ENCODE assay signal across 23 mouse cellular contexts in the genomic region with DNA sequence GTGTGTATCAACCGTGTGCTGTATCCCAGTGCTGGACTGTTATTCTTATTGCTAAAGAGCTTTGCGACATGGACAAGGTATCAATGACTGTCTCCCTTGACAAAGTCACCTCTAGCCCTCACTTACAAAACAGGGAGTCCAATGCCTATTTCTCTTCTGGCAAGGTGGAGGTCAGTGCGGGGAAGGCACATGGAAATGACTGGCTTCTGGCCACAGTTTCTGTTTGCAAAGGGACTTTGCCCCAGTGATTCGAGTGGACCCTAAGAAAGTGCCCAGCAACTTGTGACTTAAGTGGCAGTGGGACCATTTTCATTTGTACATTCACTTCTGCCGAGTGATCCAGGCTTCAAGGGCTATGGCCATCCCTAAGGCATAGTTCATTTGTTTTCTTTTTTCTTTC. TPM values are rescaled to one million over a fixed set of nuclear protein-coding genes. Genes with fewer than 3 reads are reported as not detected.
DNase-seq lines count a peak whose midpoint lies in the region; ATAC-seq and TF ChIP-seq lines count a peak whose summit lies in the region.
"Had no signal": no experiment of that assay in that cellular context is flagged by ENCODE, and none has a peak within 500 bp of the region (broad histone marks: within the 10 kb centered on the region; RNA-seq: fewer than 3 reads in every experiment).

No protein-coding gene starts in this region.

- H3K27ac ChIP-seq in lung, postnatal 0 days (ENCODE audit: low read length) = no peak overlapping the region
- peak overlapping the region; percentile 47; the same call in 1 of the 2 replicates for H3K27ac ChIP-seq in liver, embryonic 13.5 days
- H3K27ac ChIP-seq: forebrain, embryonic 13.5 days; hindbrain, embryonic 14.5 days; limb, embryonic 13.5 days; midbrain, embryonic 12.5 days had no signal

- H3K27me3 ChIP-seq in lung, postnatal 0 days (replicated peaks; ENCODE audit: insufficient read depth, low read length) = no peaks in the 10 kb centered on the region
- H3K27me3 ChIP-seq in liver, embryonic 13.5 days = no peaks in the 10 kb centered on the region
- H3K27me3 ChIP-seq: forebrain, embryonic 13.5 days; intestine, embryonic 15.5 days; limb, embryonic 13.5 days; midbrain, embryonic 12.5 days; neural tube, embryonic 15.5 days had no signal

- H3K9ac ChIP-seq in lung, postnatal 0 days (replicated peaks; ENCODE audit: low read depth) = no peak overlapping the region
- no peak overlapping the region for H3K9ac ChIP-seq in liver, embryonic 13.5 days
- H3K9ac ChIP-seq: forebrain, embryonic 13.5 days; hindbrain, embryonic 14.5 days; intestine, embryonic 15.5 days; limb, embryonic 13.5 days; midbrain, embryonic 12.5 days; neural tube, embryonic 15.5 days had no signal

- H3K4me1 ChIP-seq in lung, postnatal 0 days (ENCODE audit: insufficient read depth, low read depth, low read length) = peaks cover 51% of the 10 kb centered on the region
- peaks cover 89% of the 10 kb centered on the region for H3K4me1 ChIP-seq in liver, embryonic 13.5 days (replicated peaks)

- peak; percentile 25 to 59 for DNase-seq in adrenal gland, adult (ENCODE audit: inconsistent age in 2 of 2, low spot score in 1 of 2)
- DNase-seq in adrenal gland, adult 18-20 months (ENCODE audit: low spot score in 2 of 2) = no peak
- DNase-seq in kidney, adult 11 months = peak; percentile 67
- no peak for DNase-seq in kidney, postnatal 4 days
- peak; percentile 24 for DNase-seq in lung, postnatal 0 days (ENCODE audit: low spot score)
- DNase-seq in lung, postnatal 14 days = no peak
- DNase-seq in liver, embryonic 13.5 days = no peak
- DNase-seq in layer of hippocampus, postnatal 36 days = no peak
- DNase-seq: adrenal gland, adult 8-10 months; cerebellum, adult 11 months; cerebellum, postnatal 14 days; embryo, embryonic 11 days; heart, postnatal 14 days; layer of hippocampus, adult 9-11 months; right cerebral cortex, postnatal 25 days had no signal

- H3K36me3 ChIP-seq in lung, postnatal 0 days (ENCODE audit: insufficient read depth, low read length) = no peaks in the 10 kb centered on the region
- H3K36me3 ChIP-seq in liver, embryonic 13.5 days = no peaks in the 10 kb centered on the region
- H3K36me3 ChIP-seq: intestine, embryonic 15.5 days; limb, embryonic 13.5 days; midbrain, embryonic 12.5 days; neural tube, embryonic 15.5 days had no signal

- no peak for TF ChIP-seq CTCF in lung, postnatal 0 days (IDR thresholded peaks at IDR 0.05)

- no peaks in the 10 kb centered on the region for H3K9me3 ChIP-seq in lung, postnatal 0 days (ENCODE audit: low read length)
- H3K9me3 ChIP-seq in liver, embryonic 13.5 days (replicated peaks) = no peaks in the 10 kb centered on the region
- H3K9me3 ChIP-seq: forebrain, embryonic 13.5 days; G1E; intestine, embryonic 15.5 days; limb, embryonic 13.5 days; midbrain, embryonic 12.5 days; neural tube, embryonic 15.5 days had no signal

- no peak overlapping the region for H3K4me3 ChIP-seq in lung, postnatal 0 days (ENCODE audit: low read depth, low read length)
- no peak overlapping the region for H3K4me3 ChIP-seq in liver, embryonic 13.5 days (replicated peaks)
- H3K4me3 ChIP-seq: forebrain, embryonic 13.5 days; intestine, embryonic 15.5 days; limb, embryonic 13.5 days; midbrain, embryonic 12.5 days; neural tube, embryonic 15.5 days had no signal

- H3K4me2 ChIP-seq in lung, postnatal 0 days (replicated peaks; ENCODE audit: low read depth, low read length) = no peak overlapping the region
- no peak overlapping the region for H3K4me2 ChIP-seq in liver, embryonic 13.5 days
- H3K4me2 ChIP-seq: forebrain, embryonic 13.5 days; hindbrain, embryonic 14.5 days; midbrain, embryonic 12.5 days; neural tube, embryonic 15.5 days had no signal

- TF ChIP-seq EP300 in lung, postnatal 0 days (IDR thresholded peaks at IDR 0.05) = no peak

- WGBS in lung, postnatal 0 days = 39% methylated on average over 5 of the region's 5 CpGs
- 72% methylated on average over 5 of the region's 5 CpGs for WGBS in liver, embryonic 13.5 days (ENCODE audit: insufficient replicate concordance)

- ATAC-seq in lung, postnatal 0 days = no peak
- no peak for ATAC-seq in liver, embryonic 13.5 days (ENCODE audit: low read depth)
- ATAC-seq: CD4-positive, CD25-positive, alpha-beta regulatory T cell, adult 4 months; forebrain, embryonic 13.5 days; intestine, embryonic 15.5 days had no signal

RNA-seq across cellular contexts. Expression of gene Rai1, which starts 5.6 kb away (rescaled TPM):
- 10 to 100 TPM; 35.2 to 42.3 TPM for total RNA-seq in adrenal gland, adult 18-20 months (2021)
- 13.5 and 16.2 TPM in 2 replicates for polyA plus RNA-seq in lung, postnatal 0 days (2015; fragmentation: Nextera tagmentation; extraction: Ambion mirVana)
- polyA plus RNA-seq in liver, embryonic 13.5 days (2015; fragmentation: Nextera tagmentation; extraction: Ambion mirVana) = 5.1 and 5.7 TPM in 2 replicates
- total RNA-seq in layer of hippocampus, postnatal 36 days (2021) = 10 to 100 TPM; 67.9 to 76.3 TPM

Comparison
In these comparisons a context has a peak if more than half of its experiments do, and no peak if none do; other contexts are left out.
1. DNase-seq: peak in adrenal gland, adult (2 of 2), kidney, adult 11 months (single experiment) and lung, postnatal 0 days (single experiment); none in adrenal gland, adult 18-20 months (0 of 2), kidney, postnatal 4 days (0 of 2), lung, postnatal 14 days (single experiment), liver, embryonic 13.5 days (single experiment) and layer of hippocampus, postnatal 36 days (0 of 2).